Mouse (Mus musculus) spleen, adult 2 months (tissue): ENCODE data around the gene 4930430F08Rik.

Experiments
- CTCF ChIP-seq: fragments of 200-500 bp; IDR thresholded peaks from 2 replicates; pipeline ENCODE4 v1.5.1; 2011; ENCODE audit warnings: mild to moderate bottlenecking, inconsistent platforms; ENCODE audit not compliant: insufficient read depth, insufficient read length, insufficient replicate concordance; ENCODE audit errors: extremely low read depth
- POLR2A ChIP-seq: fragments of 200-500 bp; IDR thresholded peaks from 2 replicates; pipeline ENCODE4 v1.6.1; 2011; ENCODE audit warnings: low read depth, low read length, inconsistent platforms

DNA sequence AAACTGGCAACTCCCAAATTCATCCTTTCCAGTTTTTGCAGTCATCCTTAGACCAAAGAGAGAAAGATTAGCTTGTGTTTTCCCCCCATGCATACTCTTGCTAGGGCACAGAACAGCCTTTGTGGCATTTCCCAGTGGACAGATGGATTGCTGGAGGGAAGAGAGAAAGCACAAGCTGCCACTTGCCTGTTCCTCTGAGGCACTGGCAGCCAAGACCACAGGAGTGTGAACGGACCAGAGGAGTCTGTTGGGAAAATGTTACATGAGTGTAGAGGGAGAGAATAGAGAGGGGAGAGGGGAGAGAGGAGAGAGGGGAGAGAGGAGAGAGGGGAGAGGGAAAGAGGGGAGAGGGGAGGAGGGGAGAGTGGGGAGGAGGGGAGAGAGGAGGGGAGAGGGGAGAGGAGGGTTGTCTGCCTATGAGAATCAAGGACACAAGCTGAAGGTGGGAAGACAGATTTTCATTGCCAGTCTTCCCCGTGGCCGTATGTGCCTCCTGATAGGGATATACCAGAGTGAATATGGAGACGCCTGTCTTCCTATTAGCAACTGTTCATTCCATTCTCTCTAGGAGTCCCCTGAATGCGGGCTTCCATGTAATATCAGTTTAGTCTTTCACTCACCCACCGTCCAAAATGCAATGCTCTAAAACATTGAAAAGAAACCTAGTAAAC is 27.1 kb upstream of the 4930430F08Rik start:
- TF ChIP-seq CTCF (no peak), POLR2A (no peak)
